9 mouse cellular contexts compared by ENCODE assay signal in genomic region chr1:162004518-162004780, GRCm38 (mm10). TPM values are rescaled to one million over a fixed set of nuclear protein-coding genes. Genes with fewer than 3 reads are reported as not detected.
DNase-seq lines count a peak whose midpoint lies in the region; ATAC-seq and TF ChIP-seq lines count a peak whose summit lies in the region.
"Had no signal": no experiment of that assay in that cellular context is flagged by ENCODE, and none has a peak within 500 bp of the region (broad histone marks: within the 10 kb centered on the region; RNA-seq: fewer than 3 reads in every experiment).

No protein-coding gene starts in this region.

- no peaks in the 10 kb centered on the region for H3K9me3 ChIP-seq in hindbrain, embryonic 10.5 days
- H3K9me3 ChIP-seq in hindbrain, postnatal 0 days (ENCODE audit: low read length) = no peaks in the 10 kb centered on the region
- no peaks in the 10 kb centered on the region for H3K9me3 ChIP-seq in embryonic facial prominence, embryonic 14.5 days (ENCODE audit: control insufficient read depth, low read length)
- H3K9me3 ChIP-seq in limb, embryonic 11.5 days (ENCODE audit: control insufficient read depth, low read length) = no peaks in the 10 kb centered on the region
- no peaks in the 10 kb centered on the region for H3K9me3 ChIP-seq in midbrain, embryonic 11.5 days (ENCODE audit: control insufficient read depth, low read length)

- WGBS in hindbrain, embryonic 10.5 days = 51% methylated on average over 7 of the region's 7 CpGs
- WGBS in hindbrain, postnatal 0 days = 39% methylated on average over 7 of the region's 7 CpGs
- WGBS in embryonic facial prominence, embryonic 14.5 days = 7% methylated on average over 7 of the region's 7 CpGs
- WGBS in limb, embryonic 11.5 days = 40% methylated on average over 7 of the region's 7 CpGs
- 66% methylated on average over 7 of the region's 7 CpGs for WGBS in midbrain, embryonic 11.5 days

- peaks cover 65% of the 10 kb centered on the region for H3K4me1 ChIP-seq in hindbrain, embryonic 10.5 days (replicated peaks)
- no peaks in the 10 kb centered on the region for H3K4me1 ChIP-seq in hindbrain, postnatal 0 days (ENCODE audit: insufficient read depth, low read length)
- peaks cover 83% of the 10 kb centered on the region for H3K4me1 ChIP-seq in embryonic facial prominence, embryonic 14.5 days (ENCODE audit: control insufficient read depth, insufficient read depth, low read length)
- peaks cover 64% of the 10 kb centered on the region for H3K4me1 ChIP-seq in limb, embryonic 11.5 days (ENCODE audit: control insufficient read depth, insufficient read depth, low read length)
- H3K4me1 ChIP-seq in midbrain, embryonic 11.5 days (ENCODE audit: control insufficient read depth, insufficient read depth, low read length) = peaks cover 17% of the 10 kb centered on the region

- no peak for TF ChIP-seq CTCF in hindbrain, postnatal 0 days (IDR thresholded peaks at IDR 0.05; ENCODE audit: low read depth)

- no peak for ATAC-seq in hindbrain, postnatal 0 days
- ATAC-seq in embryonic facial prominence, embryonic 14.5 days (ENCODE audit: low read depth) = 0 out of 2 replicates have a peak, but pooled peaks have one; percentile 1
- ATAC-seq in limb, embryonic 11.5 days (ENCODE audit: insufficient number of reproducible peaks, low FRiP score, low TSS enrichment, low read depth) = no peak
- no peak for ATAC-seq in midbrain, embryonic 11.5 days (ENCODE audit: low FRiP score)

- H3K27ac ChIP-seq in hindbrain, embryonic 10.5 days = peak overlapping the region; percentile 81
- H3K27ac ChIP-seq in hindbrain, postnatal 0 days = no peak overlapping the region; the same call in 1 of the 2 replicates
- peak overlapping the region; percentile 99 for H3K27ac ChIP-seq in embryonic facial prominence, embryonic 14.5 days (replicated peaks; ENCODE audit: low read depth, low read length)
- peak overlapping the region; percentile 90 for H3K27ac ChIP-seq in limb, embryonic 11.5 days (replicated peaks; ENCODE audit: low read depth, low read length)
- H3K27ac ChIP-seq in midbrain, embryonic 11.5 days (ENCODE audit: low read depth, low read length) = no peak overlapping the region

- no peaks in the 10 kb centered on the region for H3K36me3 ChIP-seq in hindbrain, embryonic 10.5 days
- H3K36me3 ChIP-seq in hindbrain, postnatal 0 days (ENCODE audit: insufficient read depth, low read length) = no peaks in the 10 kb centered on the region; the same call in 1 of the 2 replicates
- H3K36me3 ChIP-seq in embryonic facial prominence, embryonic 14.5 days (ENCODE audit: control insufficient read depth, insufficient read depth, low read length) = no peaks in the 10 kb centered on the region
- no peaks in the 10 kb centered on the region for H3K36me3 ChIP-seq in limb, embryonic 11.5 days (ENCODE audit: control insufficient read depth, insufficient read depth, low read length)
- no peaks in the 10 kb centered on the region for H3K36me3 ChIP-seq in midbrain, embryonic 11.5 days (ENCODE audit: control insufficient read depth, insufficient read depth, low read length)

- H3K4me2 ChIP-seq in hindbrain, postnatal 0 days (ENCODE audit: low read depth, low read length) = no peak overlapping the region
- H3K4me2 ChIP-seq in embryonic facial prominence, embryonic 14.5 days (ENCODE audit: low read depth, low read length) = peak overlapping the region; percentile 44
- no peak overlapping the region for H3K4me2 ChIP-seq in limb, embryonic 11.5 days (ENCODE audit: low read depth, severe bottlenecking)
- no peak overlapping the region for H3K4me2 ChIP-seq in midbrain, embryonic 11.5 days

- no peak overlapping the region for H3K4me3 ChIP-seq in hindbrain, embryonic 10.5 days
- H3K4me3 ChIP-seq in hindbrain, postnatal 0 days (ENCODE audit: low read length) = no peak overlapping the region
- 0 out of 2 replicates have a peak overlapping the region, but pooled peaks have one; percentile 7 for H3K4me3 ChIP-seq in embryonic facial prominence, embryonic 14.5 days (ENCODE audit: low read depth, low read length)
- H3K4me3 ChIP-seq in limb, embryonic 11.5 days (ENCODE audit: low read depth, low read length) = no peak overlapping the region
- H3K4me3 ChIP-seq in midbrain, embryonic 11.5 days (ENCODE audit: low read depth, low read length) = no peak overlapping the region

- no peak overlapping the region for H3K9ac ChIP-seq in hindbrain, postnatal 0 days (replicated peaks; ENCODE audit: low read length)
- H3K9ac ChIP-seq in embryonic facial prominence, embryonic 14.5 days (ENCODE audit: low read depth, low read length) = peak overlapping the region; percentile 62
- H3K9ac ChIP-seq in limb, embryonic 11.5 days (ENCODE audit: low read length) = peak overlapping the region; percentile 52
- H3K9ac ChIP-seq in midbrain, embryonic 11.5 days (ENCODE audit: low read length) = no peak overlapping the region

- DNase-seq in hindbrain, embryonic 10.5 days (ENCODE audit: low spot score) = no peak
- DNase-seq in hindbrain, postnatal 0 days (ENCODE audit: low spot score) = no peak
- DNase-seq in CD4-positive helper T cell, adult 2 months (ENCODE audit: low read depth, low spot score) = peak; percentile 7
- DNase-seq in embryonic facial prominence, embryonic 14.5 days (ENCODE audit: low spot score) = no peak
- no peak for DNase-seq in limb, embryonic 11.5 days (ENCODE audit: low spot score)
- DNase-seq in B cell, adult 2 months = no peak
- DNase-seq in midbrain, embryonic 11.5 days (ENCODE audit: low spot score, missing footprints) = no peak

- no peaks in the 10 kb centered on the region for H3K27me3 ChIP-seq in hindbrain, embryonic 10.5 days (ENCODE audit: insufficient read depth, poor library complexity, severe bottlenecking)
- H3K27me3 ChIP-seq in hindbrain, postnatal 0 days (ENCODE audit: insufficient read depth, low read length) = no peaks in the 10 kb centered on the region
- no peaks in the 10 kb centered on the region for H3K27me3 ChIP-seq in embryonic facial prominence, embryonic 14.5 days (replicated peaks; ENCODE audit: control insufficient read depth, insufficient read depth, low read length)
- no peaks in the 10 kb centered on the region for H3K27me3 ChIP-seq in limb, embryonic 11.5 days (ENCODE audit: control insufficient read depth, insufficient read depth, low read length)
- H3K27me3 ChIP-seq in midbrain, embryonic 11.5 days (ENCODE audit: control insufficient read depth, insufficient read depth, low read length) = no peaks in the 10 kb centered on the region

RNA-seq across cellular contexts. Expression of gene 4930558K02Rik, which starts 25.0 kb away (rescaled TPM):
- not detected in 2 replicates for polyA plus RNA-seq in hindbrain, embryonic 10.5 days (2016; fragmentation: Nextera tagmentation; extraction: Ambion mirVana)
- not detected in 2 replicates for total RNA-seq in hindbrain, postnatal 0 days (2014; rRNA removed)
- 0.19 and 0.35 TPM in 2 replicates for polyA plus RNA-seq in hindbrain, postnatal 0 days (2015; fragmentation: Nextera tagmentation; extraction: Ambion mirVana)
- not detected in 2 replicates for polyA plus RNA-seq in embryonic facial prominence, embryonic 14.5 days (2014; fragmentation: Nextera tagmentation; extraction: Ambion mirVana)
- not detected in 2 replicates for polyA plus RNA-seq in limb, embryonic 11.5 days (2014; fragmentation: Nextera tagmentation; extraction: Ambion mirVana)
- not detected in 2 replicates for polyA plus RNA-seq in midbrain, embryonic 11.5 days (2014; fragmentation: Nextera tagmentation; extraction: Ambion mirVana)
- total RNA-seq: MEL had no signal
- polyA plus RNA-seq: gonadal fat pad, adult 2 months had no signal

RNA-seq across cellular contexts. Expression of gene Pigc, which starts 35.5 kb away (rescaled TPM):
- 28.7 and 30.3 TPM in 2 replicates for polyA plus RNA-seq in hindbrain, embryonic 10.5 days (2016; fragmentation: Nextera tagmentation; extraction: Ambion mirVana)
- 8.4 and 12.6 TPM in 2 replicates for total RNA-seq in hindbrain, postnatal 0 days (2014; rRNA removed)
- polyA plus RNA-seq in hindbrain, postnatal 0 days (2015; fragmentation: Nextera tagmentation; extraction: Ambion mirVana) = 24.1 and 26.1 TPM in 2 replicates
- polyA plus RNA-seq in embryonic facial prominence, embryonic 14.5 days (2014; fragmentation: Nextera tagmentation; extraction: Ambion mirVana) = 40.8 and 45.8 TPM in 2 replicates
- polyA plus RNA-seq in limb, embryonic 11.5 days (2014; fragmentation: Nextera tagmentation; extraction: Ambion mirVana) = 46.6 and 49.8 TPM in 2 replicates
- polyA plus RNA-seq in midbrain, embryonic 11.5 days (2014; fragmentation: Nextera tagmentation; extraction: Ambion mirVana) = 33.3 and 35.7 TPM in 2 replicates

Comparison
In these comparisons a context has a peak if more than half of its experiments do, and no peak if none do; other contexts are left out.
1. H3K27ac ChIP-seq: peak in hindbrain, embryonic 10.5 days (single experiment), embryonic facial prominence, embryonic 14.5 days (single experiment) and limb, embryonic 11.5 days (single experiment); none in hindbrain, postnatal 0 days (single experiment) and midbrain, embryonic 11.5 days (single experiment).
2. H3K9ac ChIP-seq: peak in embryonic facial prominence, embryonic 14.5 days (single experiment) and limb, embryonic 11.5 days (single experiment); none in hindbrain, postnatal 0 days (single experiment) and midbrain, embryonic 11.5 days (single experiment).